Mouse (Mus musculus) WW6 (cell line): ENCODE data around the gene 5430403G16Rik.
A peak's percentile ranks its signal among the peaks of the same experiment; 100 is the strongest.
"Not testable (repeated sequence)": the region's sequence is repeated elsewhere in the genome, so short reads cannot be mapped to it uniquely, and the experiment has no call there.

Source experiments
- DNase-seq: peaks from one replicate; pipeline ENCODE4 v3.0.0-alpha.2; 2013; ENCODE audit warnings: low read depth, low spot score

The 5430403G16Rik gene

GRCm38 (mm10) chr5:109690537-109691201 lies at the start of gene 5430403G16Rik:
5430403G16Rik (minus strand) TSS chr5:109691041.
- DNase-seq = peak; percentile 71

- DNase-seq = not testable (repeated sequence)
Observed at GRCm38 (mm10) chr5:109717341-109717740, 26.5 kb upstream of the 5430403G16Rik start.

DNA sequence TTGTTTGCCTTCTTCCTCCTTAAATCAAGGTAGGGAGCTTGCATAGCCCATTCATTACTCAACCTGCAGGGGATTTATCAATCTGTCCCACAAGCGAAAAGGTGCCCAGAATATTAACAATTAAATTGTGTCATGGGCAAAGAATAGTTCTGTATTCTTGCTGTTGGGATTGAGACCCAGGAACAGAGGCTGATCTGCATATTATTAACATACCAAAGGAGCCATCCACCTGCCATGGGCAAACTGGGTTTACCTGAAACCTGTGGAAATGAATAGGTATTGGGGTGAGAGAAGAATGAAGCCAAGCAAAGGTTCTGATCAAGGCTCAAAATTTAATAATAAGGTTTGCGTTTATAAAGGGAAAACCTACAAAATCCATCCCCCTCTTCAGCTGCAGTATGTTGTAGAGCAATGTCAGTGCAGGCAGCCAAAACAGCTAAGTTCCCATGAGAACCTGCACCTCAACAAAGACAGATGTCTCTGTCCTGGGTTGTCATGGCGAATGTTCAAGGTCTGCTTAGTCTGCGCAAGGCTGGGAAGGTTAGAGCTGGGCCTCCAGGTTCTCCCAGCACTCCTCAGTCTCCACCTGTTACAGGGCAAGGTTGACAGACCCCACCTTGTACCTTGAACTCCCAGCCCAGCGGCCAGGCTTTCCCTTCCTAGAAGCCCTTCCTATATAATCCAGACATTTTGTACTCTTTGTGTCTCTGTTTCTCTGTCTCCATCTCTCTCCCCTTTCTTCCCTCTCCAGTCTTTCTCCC lies 544 bp upstream of the 5430403G16Rik start:
- DNase-seq = peak; percentile 5

- peak; percentile 42 for DNase-seq
Observed at GRCm38 (mm10) chr5:109682921-109683320, 7.9 kb downstream of the 5430403G16Rik start.
